13 mouse cellular contexts compared by ENCODE assay signal in the genomic region with DNA sequence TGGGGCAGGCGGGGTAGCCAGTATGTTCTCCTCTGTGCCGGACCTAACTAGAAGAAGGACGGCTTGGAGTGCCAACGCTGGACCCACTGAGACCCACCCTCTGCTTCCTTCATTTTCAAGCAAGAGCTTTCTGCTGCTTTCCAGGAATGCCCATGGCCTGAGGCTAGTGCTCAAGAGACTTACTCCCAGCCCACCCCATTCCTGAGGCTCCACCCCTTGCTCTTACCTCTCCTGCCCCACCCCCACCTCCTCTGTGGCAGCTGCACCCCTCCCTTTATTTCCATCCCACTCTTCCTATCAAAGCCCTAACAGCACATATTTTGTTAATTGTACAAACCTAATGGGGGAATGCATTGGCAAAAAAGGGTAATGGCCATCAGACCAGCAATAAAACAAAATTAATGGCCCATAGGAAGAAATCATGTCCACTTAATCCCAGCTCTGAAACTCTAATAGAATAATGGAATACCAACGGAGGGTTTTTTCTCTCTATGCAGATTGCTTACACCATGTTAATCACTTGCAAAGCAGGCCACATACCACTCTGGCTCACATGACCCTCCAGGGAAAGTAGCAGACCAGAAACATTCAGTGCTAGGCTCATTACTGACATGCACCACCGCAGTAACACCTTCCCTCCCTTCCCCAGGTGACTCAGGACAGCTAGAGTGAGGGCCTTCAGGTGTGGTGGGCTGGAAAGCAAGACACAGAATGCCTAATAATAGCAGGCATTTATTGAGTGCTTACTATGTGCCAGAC. TPM values are rescaled to one million over a fixed set of nuclear protein-coding genes. Genes with fewer than 3 reads are reported as not detected.
DNase-seq lines count a peak whose midpoint lies in the region; ATAC-seq lines count a peak whose summit lies in the region.
"Had no signal": no experiment of that assay in that cellular context is flagged by ENCODE, and none has a peak within 500 bp of the region (broad histone marks: within the 10 kb centered on the region; RNA-seq: fewer than 3 reads in every experiment).

No protein-coding gene starts in this region.

- WGBS in forebrain, embryonic 11.5 days: 18% methylated on average over 6 of the region's 6 CpGs
- WGBS in neural tube, embryonic 12.5 days: 21% methylated on average over 6 of the region's 6 CpGs

- H3K4me3 ChIP-seq in forebrain, embryonic 11.5 days (ENCODE audit: low read depth, low read length): no peak overlapping the region
- no peak overlapping the region for H3K4me3 ChIP-seq in neural tube, embryonic 12.5 days
- H3K4me3 ChIP-seq: midbrain, embryonic 12.5 days had no signal

- H3K27ac ChIP-seq in forebrain, embryonic 11.5 days (ENCODE audit: low read depth, low read length): no peak overlapping the region
- H3K27ac ChIP-seq in neural tube, embryonic 12.5 days: no peak overlapping the region
- H3K27ac ChIP-seq: midbrain, embryonic 12.5 days had no signal

- no peak overlapping the region for H3K9ac ChIP-seq in forebrain, embryonic 11.5 days (ENCODE audit: low read length)
- no peak overlapping the region for H3K9ac ChIP-seq in neural tube, embryonic 12.5 days
- H3K9ac ChIP-seq: liver, postnatal 0 days; midbrain, embryonic 12.5 days had no signal

- H3K36me3 ChIP-seq in forebrain, embryonic 11.5 days (ENCODE audit: control insufficient read depth, insufficient read depth, low read length): no peaks in the 10 kb centered on the region
- no peaks in the 10 kb centered on the region for H3K36me3 ChIP-seq in neural tube, embryonic 12.5 days
- H3K36me3 ChIP-seq: midbrain, embryonic 12.5 days had no signal

- no peak overlapping the region for H3K4me2 ChIP-seq in forebrain, embryonic 11.5 days (ENCODE audit: low read depth, low read length, severe bottlenecking)
- peak overlapping the region; percentile 20; the same call in 1 of the 2 replicates for H3K4me2 ChIP-seq in neural tube, embryonic 12.5 days (replicated peaks)
- H3K4me2 ChIP-seq: midbrain, embryonic 12.5 days had no signal

- peak; percentile 55 for DNase-seq in embryo, embryonic 10 days (ENCODE audit: low spot score)
- no peak for DNase-seq in embryo, embryonic 9.5 days (ENCODE audit: extremely low spot score)
- peak; percentile 66 for DNase-seq in forebrain, embryonic 11.5 days (ENCODE audit: low spot score)
- peak; percentile 53 for DNase-seq in kidney, adult 9 months
- no peak for DNase-seq in gastrocnemius, adult 18-20 months (ENCODE audit: low spot score)
- DNase-seq in lung, postnatal 14 days: no peak
- DNase-seq in right cerebral cortex, postnatal 14 days: no peak
- DNase-seq: cerebellum, postnatal 10 days; liver, postnatal 0 days; thymus, postnatal 25 days had no signal

- H3K27me3 ChIP-seq in forebrain, embryonic 11.5 days (ENCODE audit: control insufficient read depth, insufficient read depth, low read length): no peaks in the 10 kb centered on the region
- H3K27me3 ChIP-seq in neural tube, embryonic 12.5 days (replicated peaks): no peaks in the 10 kb centered on the region
- H3K27me3 ChIP-seq: midbrain, embryonic 12.5 days had no signal

- H3K4me1 ChIP-seq in forebrain, embryonic 11.5 days (replicated peaks; ENCODE audit: control insufficient read depth, insufficient read depth, low read length): peaks cover 22% of the 10 kb centered on the region
- H3K4me1 ChIP-seq in neural tube, embryonic 12.5 days: peaks cover 52% of the 10 kb centered on the region

- H3K9me3 ChIP-seq in forebrain, embryonic 11.5 days (ENCODE audit: control insufficient read depth, low read length): no peaks in the 10 kb centered on the region
- no peaks in the 10 kb centered on the region for H3K9me3 ChIP-seq in neural tube, embryonic 12.5 days
- H3K9me3 ChIP-seq: midbrain, embryonic 12.5 days had no signal

- ATAC-seq in forebrain, embryonic 11.5 days (replicated peaks; ENCODE audit: low FRiP score): peak; percentile 66
- ATAC-seq in neural tube, embryonic 12.5 days (ENCODE audit: low FRiP score, low read depth): peak; percentile 67
- ATAC-seq: intestine, postnatal 0 days; liver, postnatal 0 days had no signal

RNA-seq across cellular contexts. Expression of a gene that starts 57.1 kb away (rescaled TPM):
- polyA plus RNA-seq in forebrain, embryonic 11.5 days (2014; fragmentation: Nextera tagmentation; extraction: Ambion mirVana): 21.0 and 23.7 TPM in 2 replicates
- polyA plus RNA-seq in neural tube, embryonic 12.5 days (2016; fragmentation: Nextera tagmentation; extraction: Ambion mirVana): 44.6 and 45.2 TPM in 2 replicates
- 10 to 100 TPM; 39.5 to 42.9 TPM for total RNA-seq in gastrocnemius, adult 18-20 months (2021)

Comparison
In these comparisons a context has a peak if more than half of its experiments do, and no peak if none do; other contexts are left out.
1. DNase-seq: peak in embryo, embryonic 10 days (single experiment), forebrain, embryonic 11.5 days (single experiment) and kidney, adult 9 months (single experiment); none in embryo, embryonic 9.5 days (single experiment), gastrocnemius, adult 18-20 months (single experiment), lung, postnatal 14 days (single experiment) and right cerebral cortex, postnatal 14 days (single experiment).